Mouse (Mus musculus): ENCODE measurements around the gene Dennd6a. TPM values are rescaled to one million over a fixed set of nuclear protein-coding genes. Genes with fewer than 3 reads are reported as not detected.

Dennd6a gene
- polyA plus RNA-seq, 1 experiment = 3.7 TPM

GRCm38 (mm10) chr14:26593281-26593895 lies 19.7 kb downstream of the Dennd6a start:
- no peaks in the 10 kb centered on the region for H3K27me3 ChIP-seq (ENCODE audit: control insufficient read depth, insufficient read depth, low read length)
- H3K4me3 ChIP-seq (ENCODE audit: control insufficient read depth, low read depth, low read length) = no peak overlapping the region
- no peak for TF ChIP-seq CTCF (IDR thresholded peaks at IDR 0.05; ENCODE audit: control insufficient read depth, insufficient read depth, insufficient replicate concordance, low read depth, low read length)
- TF ChIP-seq POLR2A (IDR thresholded peaks at IDR 0.05; ENCODE audit: control insufficient read depth, low read depth, low read length) = no peak
- no peaks in the 10 kb centered on the region; the same call in 1 of the 2 replicates for H3K4me1 ChIP-seq (ENCODE audit: control insufficient read depth, insufficient read depth, low read length)
- H3K36me3 ChIP-seq (ENCODE audit: control insufficient read depth, insufficient read depth, low read length) = no peaks in the 10 kb centered on the region; the same call in 1 of the 2 replicates
- H3K27ac ChIP-seq (ENCODE audit: control insufficient read depth, insufficient read depth, low read depth, low read length) = no peak overlapping the region

- Histone ChIP-seq H3K4me1 (ENCODE audit: control insufficient read depth, insufficient read depth, low read length) (no peaks in the 10 kb centered on the region; the same call in 1 of the 2 replicates), H3K4me3 (ENCODE audit: control insufficient read depth, low read depth, low read length) (no peak overlapping the region), H3K27ac (ENCODE audit: control insufficient read depth, insufficient read depth, low read depth, low read length) (no peak overlapping the region), H3K27me3 (ENCODE audit: control insufficient read depth, insufficient read depth, low read length) (no peaks in the 10 kb centered on the region), H3K36me3 (ENCODE audit: control insufficient read depth, insufficient read depth, low read length) (no peaks in the 10 kb centered on the region; the same call in 1 of the 2 replicates)
- TF ChIP-seq POLR2A (IDR thresholded peaks at IDR 0.05; ENCODE audit: control insufficient read depth, low read depth, low read length) (no peak), CTCF (IDR thresholded peaks at IDR 0.05; ENCODE audit: control insufficient read depth, insufficient read depth, insufficient replicate concordance, low read depth, low read length) (no peak)
These were observed 21.5 kb downstream of the Dennd6a start for GRCm38 (mm10) chr14:26595167-26595566.

- no peaks in the 10 kb centered on the region for H3K27me3 ChIP-seq (ENCODE audit: control insufficient read depth, insufficient read depth, low read length)
- H3K27ac ChIP-seq (ENCODE audit: control insufficient read depth, insufficient read depth, low read depth, low read length) = no peak overlapping the region
- no peaks in the 10 kb centered on the region; the same call in 1 of the 2 replicates for H3K36me3 ChIP-seq (ENCODE audit: control insufficient read depth, insufficient read depth, low read length)
- no peak overlapping the region for H3K4me3 ChIP-seq (ENCODE audit: control insufficient read depth, low read depth, low read length)
- TF ChIP-seq CTCF (IDR thresholded peaks at IDR 0.05; ENCODE audit: control insufficient read depth, insufficient read depth, insufficient replicate concordance, low read depth, low read length) = no peak
- TF ChIP-seq POLR2A (IDR thresholded peaks at IDR 0.05; ENCODE audit: control insufficient read depth, low read depth, low read length) = no peak
- H3K4me1 ChIP-seq (ENCODE audit: control insufficient read depth, insufficient read depth, low read length) = no peaks in the 10 kb centered on the region; the same call in 1 of the 2 replicates
These were observed 22.2 kb downstream of the Dennd6a start for GRCm38 (mm10) chr14:26595695-26596365.

- H3K4me3 ChIP-seq (ENCODE audit: control insufficient read depth, low read depth, low read length) = no peak overlapping the region
- no peaks in the 10 kb centered on the region for H3K27me3 ChIP-seq (ENCODE audit: control insufficient read depth, insufficient read depth, low read length)
- H3K4me1 ChIP-seq (ENCODE audit: control insufficient read depth, insufficient read depth, low read length) = no peaks in the 10 kb centered on the region
- H3K36me3 ChIP-seq (ENCODE audit: control insufficient read depth, insufficient read depth, low read length) = peaks cover 1% of the 10 kb centered on the region; the same call in 1 of the 2 replicates
- no peak overlapping the region; the same call in 1 of the 2 replicates for H3K27ac ChIP-seq (ENCODE audit: control insufficient read depth, insufficient read depth, low read depth, low read length)
- TF ChIP-seq POLR2A (IDR thresholded peaks at IDR 0.05; ENCODE audit: control insufficient read depth, low read depth, low read length) = no peak
- no peak for TF ChIP-seq CTCF (IDR thresholded peaks at IDR 0.05; ENCODE audit: control insufficient read depth, insufficient read depth, insufficient replicate concordance, low read depth, low read length)
These were observed 31.7 kb downstream of the Dennd6a start for GRCm38 (mm10) chr14:26605354-26605753.

GRCm38 (mm10) chr14:26609674-26610073 lies 36.0 kb downstream of the Dennd6a start:
- no peaks in the 10 kb centered on the region for H3K4me1 ChIP-seq (ENCODE audit: control insufficient read depth, insufficient read depth, low read length)
- H3K36me3 ChIP-seq (ENCODE audit: control insufficient read depth, insufficient read depth, low read length) = peaks cover 1% of the 10 kb centered on the region; the same call in 1 of the 2 replicates
- H3K27me3 ChIP-seq (ENCODE audit: control insufficient read depth, insufficient read depth, low read length) = no peaks in the 10 kb centered on the region
- TF ChIP-seq CTCF (IDR thresholded peaks at IDR 0.05; ENCODE audit: control insufficient read depth, insufficient read depth, insufficient replicate concordance, low read depth, low read length) (no peak), POLR2A (IDR thresholded peaks at IDR 0.05; ENCODE audit: control insufficient read depth, low read depth, low read length) (no peak)
- H3K27ac ChIP-seq (ENCODE audit: control insufficient read depth, insufficient read depth, low read depth, low read length) = no peak overlapping the region
- no peak overlapping the region for H3K4me3 ChIP-seq (ENCODE audit: control insufficient read depth, low read depth, low read length)

GRCm38 (mm10) chr14:26610689-26611088 lies 37.0 kb downstream of the Dennd6a start:
- H3K36me3 ChIP-seq (ENCODE audit: control insufficient read depth, insufficient read depth, low read length) = no peaks in the 10 kb centered on the region; the same call in 1 of the 2 replicates
- TF ChIP-seq POLR2A (IDR thresholded peaks at IDR 0.05; ENCODE audit: control insufficient read depth, low read depth, low read length) = no peak
- TF ChIP-seq CTCF (IDR thresholded peaks at IDR 0.05; ENCODE audit: control insufficient read depth, insufficient read depth, insufficient replicate concordance, low read depth, low read length) = no peak

GRCm38 (mm10) chr14:26625301-26625700 lies 51.6 kb downstream of the Dennd6a start:
- H3K27ac ChIP-seq (ENCODE audit: control insufficient read depth, insufficient read depth, low read depth, low read length) = no peak overlapping the region
- no peaks in the 10 kb centered on the region for H3K4me1 ChIP-seq (ENCODE audit: control insufficient read depth, insufficient read depth, low read length)
- no peaks in the 10 kb centered on the region for H3K27me3 ChIP-seq (ENCODE audit: control insufficient read depth, insufficient read depth, low read length)
- TF ChIP-seq POLR2A (IDR thresholded peaks at IDR 0.05; ENCODE audit: control insufficient read depth, low read depth, low read length) (no peak), CTCF (IDR thresholded peaks at IDR 0.05; ENCODE audit: control insufficient read depth, insufficient read depth, insufficient replicate concordance, low read depth, low read length) (no peak)
- peaks cover 4% of the 10 kb centered on the region for H3K36me3 ChIP-seq (ENCODE audit: control insufficient read depth, insufficient read depth, low read length)
- H3K4me3 ChIP-seq (ENCODE audit: control insufficient read depth, low read depth, low read length) = no peak overlapping the region

More at GRCm38 (mm10) chr14:26610689-26611088, 37.0 kb downstream of the Dennd6a start:
- Histone ChIP-seq H3K27me3 (ENCODE audit: control insufficient read depth, insufficient read depth, low read length) (no peaks in the 10 kb centered on the region), H3K27ac (ENCODE audit: control insufficient read depth, insufficient read depth, low read depth, low read length) (no peak overlapping the region), H3K4me3 (ENCODE audit: control insufficient read depth, low read depth, low read length) (no peak overlapping the region), H3K4me1 (ENCODE audit: control insufficient read depth, insufficient read depth, low read length) (no peaks in the 10 kb centered on the region)
